Comparison of ENCODE assay signal across 9 mouse cellular contexts in genomic region chr11:95144946-95145483, GRCm38 (mm10). TPM values are rescaled to one million over a fixed set of nuclear protein-coding genes. Genes with fewer than 3 reads are reported as not detected.
DNase-seq lines count a peak whose midpoint lies in the region; ATAC-seq and TF ChIP-seq lines count a peak whose summit lies in the region.
"Had no signal": no experiment of that assay in that cellular context is flagged by ENCODE, and none has a peak within 500 bp of the region (broad histone marks: within the 10 kb centered on the region; RNA-seq: fewer than 3 reads in every experiment).

No protein-coding gene starts in this region.

- peaks cover 100% of the 10 kb centered on the region for H3K27me3 ChIP-seq in kidney, embryonic 15.5 days
- H3K27me3 ChIP-seq in embryonic facial prominence, embryonic 14.5 days (replicated peaks; ENCODE audit: control insufficient read depth, insufficient read depth, low read length), result peaks cover 98% of the 10 kb centered on the region
- peaks cover 85% of the 10 kb centered on the region for H3K27me3 ChIP-seq in intestine, embryonic 16.5 days (replicated peaks; ENCODE audit: control insufficient read depth, insufficient read depth, low read length)
- peaks cover 5% of the 10 kb centered on the region for H3K27me3 ChIP-seq in myocyte (ENCODE audit: control insufficient read depth, insufficient read depth, insufficient read length)

- H3K36me3 ChIP-seq in kidney, embryonic 15.5 days, result no peaks in the 10 kb centered on the region
- no peaks in the 10 kb centered on the region for H3K36me3 ChIP-seq in embryonic facial prominence, embryonic 14.5 days (ENCODE audit: control insufficient read depth, insufficient read depth, low read length)
- H3K36me3 ChIP-seq in intestine, embryonic 16.5 days (ENCODE audit: control insufficient read depth, insufficient read depth, low read length), result no peaks in the 10 kb centered on the region
- H3K36me3 ChIP-seq in myocyte (ENCODE audit: control insufficient read depth, insufficient read depth), result no peaks in the 10 kb centered on the region

- H3K27ac ChIP-seq in kidney, embryonic 15.5 days, result no peak overlapping the region
- H3K27ac ChIP-seq in embryonic facial prominence, embryonic 14.5 days (replicated peaks; ENCODE audit: low read depth, low read length), result no peak overlapping the region; the same call in 1 of the 2 replicates
- no peak overlapping the region for H3K27ac ChIP-seq in intestine, embryonic 16.5 days (ENCODE audit: low read length)

- H3K4me1 ChIP-seq in kidney, embryonic 15.5 days, result peaks cover 40% of the 10 kb centered on the region
- peaks cover 8% of the 10 kb centered on the region for H3K4me1 ChIP-seq in embryonic facial prominence, embryonic 14.5 days (ENCODE audit: control insufficient read depth, insufficient read depth, low read length)
- peaks cover 18% of the 10 kb centered on the region for H3K4me1 ChIP-seq in intestine, embryonic 16.5 days (ENCODE audit: control insufficient read depth, insufficient read depth, low read length)

- peak overlapping the region; percentile 92 for H3K4me2 ChIP-seq in kidney, embryonic 15.5 days
- H3K4me2 ChIP-seq in embryonic facial prominence, embryonic 14.5 days (ENCODE audit: low read depth, low read length), result peak overlapping the region; percentile 89
- peak overlapping the region; percentile 90 for H3K4me2 ChIP-seq in intestine, embryonic 16.5 days (ENCODE audit: low read depth, low read length)
- no peak overlapping the region for H3K4me2 ChIP-seq in myocyte (ENCODE audit: low read depth)

- no peaks in the 10 kb centered on the region for H3K9me3 ChIP-seq in kidney, embryonic 15.5 days (replicated peaks)
- no peaks in the 10 kb centered on the region for H3K9me3 ChIP-seq in embryonic facial prominence, embryonic 14.5 days (ENCODE audit: control insufficient read depth, low read length)
- H3K9me3 ChIP-seq in intestine, embryonic 16.5 days (ENCODE audit: control insufficient read depth, low read length), result no peaks in the 10 kb centered on the region

- no peak overlapping the region for H3K9ac ChIP-seq in kidney, embryonic 15.5 days
- peak overlapping the region; percentile 58 for H3K9ac ChIP-seq in embryonic facial prominence, embryonic 14.5 days (ENCODE audit: low read depth, low read length)
- H3K9ac ChIP-seq in intestine, embryonic 16.5 days (ENCODE audit: low read depth, low read length), result 0 out of 2 replicates have a peak overlapping the region, but pooled peaks have one; percentile 63

- peak overlapping the region; percentile 49 for H3K4me3 ChIP-seq in kidney, embryonic 15.5 days (replicated peaks)
- peak overlapping the region; percentile 45 for H3K4me3 ChIP-seq in embryonic facial prominence, embryonic 14.5 days (ENCODE audit: low read depth, low read length)
- H3K4me3 ChIP-seq in intestine, embryonic 16.5 days (ENCODE audit: low read length), result peak overlapping the region; percentile 57
- H3K4me3 ChIP-seq in myocyte, result peak overlapping the region; percentile 13

- no peak for TF ChIP-seq POLR2A in myocyte (IDR thresholded peaks at IDR 0.05; ENCODE audit: insufficient read length, low read depth)

- no peak overlapping the region for H3ac ChIP-seq in myocyte (ENCODE audit: control insufficient read depth, insufficient read length)

- DNase-seq in kidney, postnatal 14 days, result no peak
- DNase-seq in embryonic facial prominence, embryonic 14.5 days (ENCODE audit: low spot score), result no peak
- no peak for DNase-seq in right cerebral cortex, postnatal 36 days (ENCODE audit: low spot score in 2 of 2)

- no peak for ATAC-seq in kidney, embryonic 15.5 days (replicated peaks; ENCODE audit: low FRiP score)
- ATAC-seq in embryonic facial prominence, embryonic 14.5 days (ENCODE audit: low read depth), result no peak
- ATAC-seq in intestine, embryonic 16.5 days, result no peak
- no peak for ATAC-seq in erythroid progenitor cell, adult 5-6 weeks (replicated peaks; ENCODE audit: low FRiP score, poor library complexity, severe bottlenecking)
- no peak for ATAC-seq in inflammation-experienced regulatory T-cells, adult 6 months

- WGBS in kidney, embryonic 15.5 days, result under 1% methylated on average over 34 of the region's 34 CpGs
- 1% methylated on average over 30 of the region's 34 CpGs for WGBS in embryonic facial prominence, embryonic 14.5 days
- WGBS in intestine, embryonic 16.5 days, result under 1% methylated on average over 34 of the region's 34 CpGs

- H3K79me2 ChIP-seq in myocyte (ENCODE audit: control insufficient read depth, insufficient read depth), result no peaks in the 10 kb centered on the region

TF ChIP-seq in myocyte, 11 proteins besides CTCF, POLR2A, EP300 and RAD21:
- TF ChIP-seq USF1 (IDR thresholded peaks at IDR 0.05; ENCODE audit: low read depth), result no peak
- no peak for TF ChIP-seq REST (IDR thresholded peaks at IDR 0.05; ENCODE audit: insufficient read depth, insufficient read length)
- TF ChIP-seq MAX (IDR thresholded peaks at IDR 0.05; ENCODE audit: low read depth), result no peak
- no peak for TF ChIP-seq TCF12 (IDR thresholded peaks at IDR 0.05; ENCODE audit: insufficient read depth, poor library complexity, severe bottlenecking)
- TF ChIP-seq CEBPB (IDR thresholded peaks at IDR 0.05; ENCODE audit: insufficient read depth, poor library complexity, severe bottlenecking), result no peak
- TF ChIP-seq MYOG (IDR thresholded peaks at IDR 0.05; ENCODE audit: control insufficient read depth in 1 of 3, insufficient read depth in 1 of 3, insufficient read length in 2 of 3, low read depth in 2 of 3), result no peak
- no peak for TF ChIP-seq E2F4 (IDR thresholded peaks at IDR 0.05; ENCODE audit: insufficient read depth)
- no peak for TF ChIP-seq POLR2AphosphoS2 (IDR thresholded peaks at IDR 0.05; ENCODE audit: insufficient read length, low read depth)
- TF ChIP-seq MYOD1 (IDR thresholded peaks at IDR 0.05; ENCODE audit: control insufficient read depth in 1 of 3, insufficient read length in 2 of 3, low read depth in 2 of 3), result no peak
- TF ChIP-seq SRF (IDR thresholded peaks at IDR 0.05; ENCODE audit: control insufficient read depth, insufficient read length, low read depth), result no peak
- no peak for TF ChIP-seq TCF3 (IDR thresholded peaks at IDR 0.05; ENCODE audit: insufficient read length, low read depth)

RNA-seq across cellular contexts. Expression of gene Dlx4, which starts 1.0 kb away (rescaled TPM):
- polyA plus RNA-seq in kidney, embryonic 15.5 days (2015; fragmentation: Nextera tagmentation; extraction: Ambion mirVana), result not detected in 2 replicates
- polyA plus RNA-seq in embryonic facial prominence, embryonic 14.5 days (2014; fragmentation: Nextera tagmentation; extraction: Ambion mirVana), result 3.1 and 3.2 TPM in 2 replicates
- 0.11 and 0.12 TPM in 2 replicates for polyA plus RNA-seq in intestine, embryonic 16.5 days (2015; fragmentation: Nextera tagmentation; extraction: Ambion mirVana)
- polyA plus RNA-seq in myocyte (2012; fragmentation: generic; extraction: Trizol), result 0.49 TPM
- total RNA-seq in erythroid progenitor cell, adult 5-6 weeks (2015; ENCODE audit: low replicate concordance), result not detected in 2 replicates
- total RNA-seq in erythroid progenitor cell, adult 5-6 weeks (2017; ENCODE audit: low replicate concordance), result not detected in 2 replicates
- polyA plus RNA-seq in inflammation-experienced regulatory T-cells, adult 6 months (2017; shearing (Covaris generic)), result not detected
- total RNA-seq: heart, postnatal 36 days had no signal

RNA-seq across cellular contexts. Expression of gene Dlx3, which starts 25.1 kb away (rescaled TPM):
- 0.78 and 2.5 TPM in 2 replicates for polyA plus RNA-seq in kidney, embryonic 15.5 days (2015; fragmentation: Nextera tagmentation; extraction: Ambion mirVana)
- polyA plus RNA-seq in embryonic facial prominence, embryonic 14.5 days (2014; fragmentation: Nextera tagmentation; extraction: Ambion mirVana), result 16.1 and 20.2 TPM in 2 replicates
- 0.64 and 0.71 TPM in 2 replicates for polyA plus RNA-seq in intestine, embryonic 16.5 days (2015; fragmentation: Nextera tagmentation; extraction: Ambion mirVana)
- polyA plus RNA-seq in myocyte (2012; fragmentation: generic; extraction: Trizol), result 6.3 TPM
- not detected in 2 replicates for total RNA-seq in erythroid progenitor cell, adult 5-6 weeks (2015; ENCODE audit: low replicate concordance)
- total RNA-seq in erythroid progenitor cell, adult 5-6 weeks (2017; ENCODE audit: low replicate concordance), result not detected in 2 replicates
- not detected for polyA plus RNA-seq in inflammation-experienced regulatory T-cells, adult 6 months (2017; shearing (Covaris generic))
- total RNA-seq: heart, postnatal 36 days had no signal
